Mouse (Mus musculus) MEL (cell line): ENCODE measurements around the gene Iqcc. TPM values are rescaled to one million over a fixed set of nuclear protein-coding genes. Genes with fewer than 3 reads are reported as not detected.

Experiments
- DNase-seq: peaks from one replicate; pipeline ENCODE4 v3.0.0; 2011; ENCODE audit warnings: low read depth, low spot score
- H3K27ac ChIP-seq: 2 replicates; pipeline ENCODE4 v1.5.1; 2012; ENCODE audit warnings: low read depth, mild to moderate bottlenecking, control low read depth, low read length, moderate library complexity; ENCODE audit not compliant: control insufficient read depth
- H3K27me3 ChIP-seq, 2 experiments: fragments of 150-350 bp in 1 of 2; sonication (generic) in 1 of 2; 2 replicates each; pipeline ENCODE4 v1.6.1; 2012; ENCODE audit warnings: low read length in 2 of 2, mild to moderate bottlenecking in 2 of 2, improper control_type of control experiment in 1 of 2, moderate library complexity in 1 of 2; ENCODE audit not compliant: insufficient read depth in 2 of 2, control insufficient read depth in 1 of 2
- H3K36me3 ChIP-seq, 2 experiments: 2 replicates each; pipeline ENCODE4 v1.6.1; 2012 to 2014; ENCODE audit warnings: low read length in 2 of 2, improper control_type of control experiment in 1 of 2, inconsistent platforms in 1 of 2, mild to moderate bottlenecking in 1 of 2; ENCODE audit not compliant: insufficient read depth in 2 of 2, control insufficient read depth in 1 of 2
- H3K4me1 ChIP-seq, 2 experiments: fragments of 150-350 bp in 1 of 2; sonication (generic) in 1 of 2; 2 replicates each; pipeline ENCODE4 v1.6.1; 2012; ENCODE audit warnings: low read length in 2 of 2, improper control_type of control experiment in 1 of 2, mild to moderate bottlenecking in 1 of 2; ENCODE audit not compliant: insufficient read depth in 2 of 2, control insufficient read depth in 1 of 2
- H3K4me3 ChIP-seq, 2 experiments: fragments of 150-350 bp in 1 of 2; sonication (generic) in 1 of 2; 2 replicates each; pipeline ENCODE4 v1.5.1; 2012; ENCODE audit warnings: low read depth in 2 of 2, low read length in 2 of 2, mild to moderate bottlenecking in 2 of 2, moderate library complexity in 2 of 2, control low read depth in 1 of 2, improper control_type of control experiment in 1 of 2; ENCODE audit not compliant: control insufficient read depth in 1 of 2, insufficient read depth in 1 of 2
- H3K79me2 ChIP-seq: 2 replicates; pipeline ENCODE4 v1.6.1; 2012; ENCODE audit warnings: mild to moderate bottlenecking, low read length, moderate library complexity; ENCODE audit not compliant: control insufficient read depth, poor library complexity, insufficient read depth
- H3K9ac ChIP-seq: 2 replicates; pipeline ENCODE4 v1.6.1; 2012; ENCODE audit warnings: low read depth, mild to moderate bottlenecking, control low read depth, low read length, moderate library complexity; ENCODE audit not compliant: control insufficient read depth, poor library complexity, severe bottlenecking
- H3K9me3 ChIP-seq: fragments of 150-350 bp; sonication (generic); replicated peaks from 2 replicates; pipeline ENCODE4 v1.6.1; 2012; ENCODE audit warnings: mild to moderate bottlenecking, low read length, improper control_type of control experiment, moderate library complexity; ENCODE audit not compliant: insufficient read depth
- BHLHE40 ChIP-seq: IDR thresholded peaks from 2 replicates; pipeline ENCODE4 v1.6.1; 2012; ENCODE audit warnings: low read depth, mild to moderate bottlenecking, inconsistent platforms, low read length, improper control_type of control experiment, borderline replicate concordance
- CHD1 ChIP-seq: IDR thresholded peaks from 2 replicates; pipeline ENCODE4 v1.6.1; 2012; ENCODE audit warnings: low read depth, mild to moderate bottlenecking, inconsistent platforms, low read length, improper control_type of control experiment
- CTCF ChIP-seq, 3 experiments: IDR thresholded peaks in 2 of 3; conservative IDR thresholded peaks in 1 of 3; 2 replicates each; pipeline ENCODE4 v1.5.1; 2011 to 2012; ENCODE audit warnings: low read length in 3 of 3, low read depth in 2 of 3, mild to moderate bottlenecking in 2 of 3, improper control_type of control experiment in 1 of 3, inconsistent platforms in 1 of 3, mixed read lengths in 1 of 3, moderate library complexity in 1 of 3; ENCODE audit not compliant: control insufficient read depth in 1 of 3, insufficient read depth in 1 of 3, poor library complexity in 1 of 3, severe bottlenecking in 1 of 3
- ELF1 ChIP-seq: IDR thresholded peaks from 2 replicates; pipeline ENCODE4 v1.6.1; 2014; ENCODE audit warnings: low read depth, mild to moderate bottlenecking, inconsistent platforms, low read length, improper control_type of control experiment, moderate library complexity
- ETS1 ChIP-seq: IDR thresholded peaks from 2 replicates; pipeline ENCODE4 v1.6.1; 2012; ENCODE audit warnings: low read depth, mild to moderate bottlenecking, inconsistent platforms, low read length, improper control_type of control experiment, moderate library complexity
- GABPA ChIP-seq: IDR thresholded peaks from 2 replicates; pipeline ENCODE4 v1.6.1; 2012; ENCODE audit warnings: low read depth, mild to moderate bottlenecking, inconsistent platforms, low read length, improper control_type of control experiment, moderate library complexity
- GATA1 ChIP-seq: IDR thresholded peaks from 2 replicates; pipeline ENCODE4 v1.6.1; 2011; ENCODE audit warnings: low read depth, low read length, improper control_type of control experiment
- HCFC1 ChIP-seq: IDR thresholded peaks from 2 replicates; pipeline ENCODE4 v1.6.1; 2012; ENCODE audit warnings: low read depth, mild to moderate bottlenecking, inconsistent platforms, low read length, improper control_type of control experiment, moderate library complexity
- JUND ChIP-seq: IDR thresholded peaks from 2 replicates; pipeline ENCODE4 v1.6.1; 2011; ENCODE audit warnings: low read depth, mild to moderate bottlenecking, improper control_type of control experiment, low read length
- KAT2A ChIP-seq: conservative IDR thresholded peaks from 2 replicates; pipeline ENCODE4 v1.6.1; 2012; ENCODE audit warnings: low read depth, low read length, improper control_type of control experiment, inconsistent platforms
- MAFK ChIP-seq: IDR thresholded peaks from 2 replicates; pipeline ENCODE4 v1.6.1; 2011; ENCODE audit warnings: low read depth, mild to moderate bottlenecking, low read length, improper control_type of control experiment, borderline replicate concordance
- MAX ChIP-seq: IDR thresholded peaks from 2 replicates; pipeline ENCODE4 v1.6.1; 2011; ENCODE audit warnings: low read length, improper control_type of control experiment
- MEF2A ChIP-seq: IDR thresholded peaks from 2 replicates; pipeline ENCODE4 v1.6.1; 2014; ENCODE audit warnings: low read depth, mild to moderate bottlenecking, inconsistent platforms, low read length, improper control_type of control experiment; ENCODE audit not compliant: poor library complexity, insufficient replicate concordance, severe bottlenecking; ENCODE audit errors: extremely low read depth
- MXI1 ChIP-seq: IDR thresholded peaks from 2 replicates; pipeline ENCODE4 v1.6.1; 2011; ENCODE audit warnings: mild to moderate bottlenecking, low read depth, low read length, improper control_type of control experiment
- MYB ChIP-seq: IDR thresholded peaks from 2 replicates; pipeline ENCODE4 v1.6.1; 2011; ENCODE audit warnings: mild to moderate bottlenecking, low read depth, low read length, improper control_type of control experiment
- MYC ChIP-seq: IDR thresholded peaks from 2 replicates; pipeline ENCODE4 v1.6.1; 2011; ENCODE audit warnings: low read depth, mild to moderate bottlenecking, low read length, improper control_type of control experiment, moderate library complexity
- NELFE ChIP-seq: IDR thresholded peaks from 2 replicates; pipeline ENCODE4 v1.6.1; 2011; ENCODE audit warnings: low read depth, low read length, improper control_type of control experiment
- POLR2A ChIP-seq, 2 experiments: IDR thresholded peaks; 2 replicates each; pipeline ENCODE4 v1.6.1; 2011 to 2012; ENCODE audit warnings: low read length in 2 of 2, mild to moderate bottlenecking in 2 of 2, control low read depth in 1 of 2, improper control_type of control experiment in 1 of 2, low read depth in 1 of 2, moderate library complexity in 1 of 2; ENCODE audit not compliant: control insufficient read depth in 1 of 2, insufficient read depth in 1 of 2, poor library complexity in 1 of 2
- RCOR1 ChIP-seq: IDR thresholded peaks from 2 replicates; pipeline ENCODE4 v1.6.1; 2012; ENCODE audit warnings: low read depth, mild to moderate bottlenecking, inconsistent platforms, low read length, improper control_type of control experiment
- SIN3A ChIP-seq: IDR thresholded peaks from 2 replicates; pipeline ENCODE4 v1.6.1; 2012; ENCODE audit warnings: low read length, improper control_type of control experiment, inconsistent platforms
- TAL1 ChIP-seq: IDR thresholded peaks from 2 replicates; pipeline ENCODE4 v1.6.1; 2012; ENCODE audit warnings: mild to moderate bottlenecking, inconsistent platforms, low read length, moderate library complexity, mixed read lengths
- TBP ChIP-seq: IDR thresholded peaks from 2 replicates; pipeline ENCODE4 v1.8.0; 2011; ENCODE audit warnings: low read depth, low read length, improper control_type of control experiment
- TCF12 ChIP-seq: IDR thresholded peaks from 2 replicates; pipeline ENCODE4 v1.6.1; 2014; ENCODE audit warnings: low read depth, mild to moderate bottlenecking, inconsistent platforms, low read length, improper control_type of control experiment, moderate library complexity
- USF1 ChIP-seq: IDR thresholded peaks from 2 replicates; pipeline ENCODE4 v1.6.1; 2014; ENCODE audit warnings: low read depth, mild to moderate bottlenecking, inconsistent platforms, low read length, improper control_type of control experiment, moderate library complexity
- USF2 ChIP-seq, 2 experiments: IDR thresholded peaks; 2 replicates each; pipeline ENCODE4 v1.6.1; 2011 to 2012; ENCODE audit warnings: improper control_type of control experiment in 2 of 2, low read length in 2 of 2, borderline replicate concordance in 1 of 2, inconsistent platforms in 1 of 2, low read depth in 1 of 2, mild to moderate bottlenecking in 1 of 2; ENCODE audit not compliant: insufficient read depth in 1 of 2
- ZKSCAN1 ChIP-seq: IDR thresholded peaks from 2 replicates; pipeline ENCODE4 v1.6.1; 2012; ENCODE audit warnings: low read depth, mild to moderate bottlenecking, inconsistent platforms, low read length, improper control_type of control experiment, moderate library complexity
- ZMIZ1 ChIP-seq: IDR thresholded peaks from 2 replicates; pipeline ENCODE4 v1.6.1; 2012; ENCODE audit warnings: low read depth, mild to moderate bottlenecking, inconsistent platforms, low read length, improper control_type of control experiment, moderate library complexity
- polyA plus RNA-seq, 2 experiments: library from polyadenylated mRNA; stranded (reverse) in 1 of 2; unstranded in 1 of 2; fragments of >175 nt in 1 of 2; fragments of >200 nt in 1 of 2; gene quantifications; 2 replicates each; pipeline versions ENCODE4 v1.2.1 to v1.2.4; 2012; ENCODE audit warnings: low replicate concordance in 2 of 2, low read depth in 1 of 2; ENCODE audit not compliant: insufficient read length in 2 of 2, insufficient read depth in 1 of 2, missing spikeins in 1 of 2
- total RNA-seq: library from RNA; depleted of rRNA; stranded (reverse); fragments of 300-350 nt; gene quantifications from 2 replicates; pipeline ENCODE4 v1.2.3, GENCODE M21; 2012

Iqcc gene
- total and polyA plus RNA-seq, 3 experiments, result 13.6 to 18.5 TPM; not detected in 1

GRCm38 (mm10) chr4:129610472-129610871, 8.4 kb downstream of the Iqcc start:
- no peak for DNase-seq
- Histone ChIP-seq H3K4me3 (no peak overlapping the region), H3K9ac (no peak overlapping the region), H3K36me3 (peaks cover 0 to 2% of the 10 kb centered on the region in 2 experiments; a peak in 3 of 4 replicates), H3K27me3 (no peaks in the 10 kb centered on the region), H3K4me1 (no peaks in the 10 kb centered on the region), H3K79me2 (no peaks in the 10 kb centered on the region), H3K9me3 (no peaks in the 10 kb centered on the region), H3K27ac (no peak overlapping the region)
- no peak for TF ChIP-seq USF1
- no peak for TF ChIP-seq MYC
- TF ChIP-seq MAFK, result no peak
- no peak for TF ChIP-seq KAT2A
- no peak for TF ChIP-seq NELFE
- TF ChIP-seq TBP, result no peak
- no peak for TF ChIP-seq SIN3A
- no peak for TF ChIP-seq CHD1
- no peak for TF ChIP-seq RCOR1
- no peak for TF ChIP-seq JUND
- no peak for TF ChIP-seq TAL1
- TF ChIP-seq USF2 (IDR thresholded peaks at IDR 0.05; ENCODE audit: borderline replicate concordance in 1 of 2, insufficient read depth in 1 of 2, low read depth in 1 of 2, low read length in 2 of 2), result no peak
- no peak for TF ChIP-seq MYB
- TF ChIP-seq MEF2A, result no peak
- TF ChIP-seq POLR2A (IDR thresholded peaks at IDR 0.05; ENCODE audit: control insufficient read depth in 1 of 2, insufficient read depth in 1 of 2, low read depth in 1 of 2, low read length in 2 of 2, poor library complexity in 1 of 2), result no peak
- no peak for TF ChIP-seq HCFC1
- no peak for TF ChIP-seq ZMIZ1
- TF ChIP-seq MAX, result no peak
- TF ChIP-seq ZKSCAN1, result no peak

- DNase-seq, result no peak
- Histone ChIP-seq H3K27ac (no peak overlapping the region), H3K4me1 (no peaks in the 10 kb centered on the region), H3K79me2 (no peaks in the 10 kb centered on the region), H3K4me3 (no peak overlapping the region), H3K9me3 (no peaks in the 10 kb centered on the region), H3K9ac (no peak overlapping the region), H3K27me3 (no peaks in the 10 kb centered on the region), H3K36me3 (peaks cover 0 to 3% of the 10 kb centered on the region in 2 experiments; a peak in 3 of 4 replicates)
- TF ChIP-seq ETS1, result no peak
- TF ChIP-seq ZMIZ1, result no peak
- no peak for TF ChIP-seq TCF12
- no peak for TF ChIP-seq MYC
- no peak for TF ChIP-seq MXI1
- no peak for TF ChIP-seq TAL1
- no peak for TF ChIP-seq USF1
- TF ChIP-seq BHLHE40, result no peak
- no peak for TF ChIP-seq GABPA
- no peak for TF ChIP-seq MAX
- TF ChIP-seq GATA1, result no peak
- no peak for TF ChIP-seq CTCF (IDR thresholded peaks at IDR 0.05 in 2 of 3, conservative IDR thresholded peaks at IDR 0.05 in 1 of 3; ENCODE audit: control insufficient read depth in 1 of 3, insufficient read depth in 1 of 3, low read depth in 2 of 3, low read length in 3 of 3, poor library complexity in 1 of 3, severe bottlenecking in 1 of 3)
- TF ChIP-seq ELF1, result no peak
- no peak for TF ChIP-seq MAFK
Measured at GRCm38 (mm10) chr4:129610026-129610425, 8.9 kb downstream of the Iqcc start.
